Mouse (Mus musculus) adipose tissue, adult 10 weeks (tissue): ENCODE measurements around the gene Lamtor1. TPM values are rescaled to one million over a fixed set of nuclear protein-coding genes. Genes with fewer than 3 reads are reported as not detected.

ENCODE experiments used
- polyA plus RNA-seq: library from polyadenylated mRNA; stranded (reverse); fragments of 350-450 nt; fragmentation: Illumina TruSeq; extraction: RNeasy Lipid Tissue Mini Kit (QIAGEN cat#74804); gene quantifications from one replicate; pipeline ENCODE4 v1.2.3, GENCODE M21; 2014; ENCODE audit warnings: low read depth, low replicate concordance

The Lamtor1 gene
- polyA plus RNA-seq = 159 TPM

DNA sequence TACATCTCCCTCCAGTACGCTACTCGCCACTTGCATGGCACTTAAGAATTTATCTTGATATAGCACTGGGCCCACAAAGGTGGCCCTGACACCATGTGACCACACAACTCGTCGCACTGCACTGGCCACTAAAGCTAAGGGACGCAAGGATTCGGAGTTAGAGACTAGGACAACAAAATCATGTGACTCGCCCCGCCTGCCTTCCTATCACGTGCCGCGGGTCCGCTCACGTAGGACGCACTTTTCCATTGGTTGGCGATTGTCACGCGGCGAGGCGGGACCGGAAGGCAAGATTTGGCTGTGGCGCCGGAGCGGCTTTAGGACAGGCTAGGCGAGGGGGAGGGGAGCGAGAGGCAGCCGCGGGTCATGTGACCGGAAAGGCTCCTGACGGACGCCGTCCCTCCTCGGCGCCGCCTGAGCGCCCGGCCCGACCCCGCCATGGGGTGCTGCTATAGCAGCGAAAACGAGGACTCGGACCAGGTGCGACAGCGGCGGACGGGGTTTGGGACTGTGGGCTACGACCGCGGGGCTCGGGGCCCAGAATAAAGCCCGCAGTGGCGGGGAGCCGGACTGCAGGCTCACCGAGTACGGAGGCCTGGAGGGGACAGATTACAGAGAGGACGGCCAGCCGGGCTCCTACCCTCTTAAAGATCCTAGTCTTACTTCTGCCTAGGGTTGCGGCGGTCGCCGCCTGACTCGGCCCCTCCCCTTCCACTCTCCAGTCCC is at the start of gene Lamtor1:
TSS of gene Lamtor1 (plus strand) at position 344 of the 726 bp plus-strand sequence.

DNA sequence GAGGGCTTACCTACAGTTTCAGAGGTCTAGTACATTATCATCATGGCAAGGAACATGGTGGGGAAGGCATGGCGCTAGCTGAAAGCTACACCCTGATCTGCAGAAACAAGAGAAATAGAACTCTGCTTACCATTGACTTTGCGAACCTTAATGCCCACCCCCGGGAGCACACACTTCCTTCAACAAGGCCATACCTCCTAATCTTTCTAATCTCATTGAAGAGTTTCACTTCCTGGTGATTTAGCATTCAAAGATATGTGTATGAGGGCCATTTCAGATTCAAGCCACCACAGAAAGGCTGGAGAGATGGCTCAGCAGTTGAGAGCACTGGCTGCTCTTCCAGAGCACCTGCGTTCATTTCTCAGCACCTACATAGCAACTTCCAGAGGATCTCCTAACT is 48.6 kb upstream of the Lamtor1 start, which contains the start of gene Folr2:
TSS of gene Folr2 (minus strand) at position 101 of the 400 bp plus-strand sequence.

GRCm38 (mm10) chr7:101863415-101863814 is 42.3 kb upstream of the Lamtor1 start, which contains the start of gene Anapc15:
TSS of gene Anapc15 (plus strand) at chr7:101863715.

GRCm38 (mm10) chr7:101870629-101871028 is 35.1 kb upstream of the Lamtor1 start, which contains the start of gene Folr1:
TSS of gene Folr1 (minus strand) at chr7:101870788.

DNA sequence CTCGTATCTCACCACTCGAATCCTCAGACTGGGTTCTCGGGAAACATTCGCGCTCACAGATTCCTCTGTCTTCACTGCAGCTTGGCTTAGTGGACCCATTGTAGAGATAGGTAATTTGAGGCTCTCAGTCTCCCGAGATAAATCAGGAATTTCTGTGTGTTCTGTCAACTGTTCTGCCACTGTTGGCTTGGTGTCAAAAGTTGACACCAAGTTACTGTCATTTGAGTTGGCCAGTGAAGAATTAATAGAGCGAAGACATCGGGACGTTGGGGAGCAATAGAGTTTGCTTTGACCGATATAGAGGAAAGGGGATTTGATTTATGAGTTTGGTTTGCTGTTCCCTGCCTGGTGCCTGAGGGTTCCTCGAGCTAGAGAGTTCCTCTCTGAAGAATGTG is 580 bp downstream of the Lamtor1 start, which contains the start of gene Tomt:
TSS of gene Tomt (minus strand) at position 73 of the 395 bp plus-strand sequence.

DNA sequence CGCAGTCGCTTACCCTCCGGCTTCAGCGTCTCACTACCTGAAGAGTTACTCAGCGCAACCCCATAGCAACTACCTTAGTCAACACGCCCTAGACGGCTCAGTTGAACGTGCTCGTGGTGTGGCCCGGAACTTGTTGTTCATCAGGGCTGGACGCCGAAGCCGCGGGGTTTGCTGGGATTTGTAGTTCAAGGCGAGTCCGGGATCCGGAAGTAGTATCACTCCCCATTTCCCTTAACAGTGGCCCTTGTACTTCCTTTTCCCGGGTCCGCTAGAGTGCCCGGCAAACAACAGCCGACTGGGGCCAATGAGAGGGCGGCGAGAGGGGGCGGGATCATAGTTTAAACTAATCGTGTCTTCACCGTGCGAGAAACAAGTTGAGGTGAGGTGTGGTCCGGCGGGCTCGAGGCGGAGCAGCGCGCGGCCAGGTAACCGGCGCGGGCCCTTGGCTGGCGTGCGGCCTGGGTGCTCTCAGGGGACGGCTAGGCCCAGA is 28.1 kb downstream of the Lamtor1 start, which contains the start of the genes Lrrc51 and Numa1:
TSS of gene Lrrc51 (minus strand) at position 145 of the 490 bp plus-strand sequence.
TSS of gene Numa1 (plus strand) at position 361 of the 490 bp plus-strand sequence.

Other genes starting within 250 kb of the Lamtor1 start
- 54.5 TPM for gene Clpb, start 242.3 kb upstream of the Lamtor1 start, polyA plus RNA-seq
- gene Phox2a, start 87.6 kb upstream of the Lamtor1 start, polyA plus RNA-seq = not detected
- gene Inppl1, start 67.7 kb upstream of the Lamtor1 start, polyA plus RNA-seq = 45.5 TPM
- 58.4 TPM for gene Folr2, start 48.7 kb upstream of the Lamtor1 start, polyA plus RNA-seq
- gene Anapc15, start 42.2 kb upstream of the Lamtor1 start, polyA plus RNA-seq = 26.5 TPM
- gene Folr1, start 35.1 kb upstream of the Lamtor1 start, polyA plus RNA-seq = 41.9 TPM
- 0.65 TPM for gene Tomt, start 455 bp downstream of the Lamtor1 start, polyA plus RNA-seq
- 58.8 TPM for gene Lrrc51, start 28.0 kb downstream of the Lamtor1 start, polyA plus RNA-seq
- 93.3 TPM for gene Numa1, start 28.2 kb downstream of the Lamtor1 start, polyA plus RNA-seq
- 9.5 TPM for gene Il18bp, start 112.8 kb downstream of the Lamtor1 start, polyA plus RNA-seq
- 26.7 TPM for gene Rnf121, start 159.6 kb downstream of the Lamtor1 start, polyA plus RNA-seq
- gene Xndc1, start 159.6 kb downstream of the Lamtor1 start, polyA plus RNA-seq = 17.4 TPM
- 0.87 TPM for gene Xntrpc, start 159.8 kb downstream of the Lamtor1 start, polyA plus RNA-seq
- gene Trpc2, start 177.2 kb downstream of the Lamtor1 start, polyA plus RNA-seq = 1.0 TPM
- 0.36 TPM for gene Art1, start 195.8 kb downstream of the Lamtor1 start, polyA plus RNA-seq
- 2.0 TPM for gene Art5, start 203.6 kb downstream of the Lamtor1 start, polyA plus RNA-seq
- not detected for gene Chrna10, start 210.9 kb downstream of the Lamtor1 start, polyA plus RNA-seq